Mouse (Mus musculus): ENCODE data around the gene Tnf.

DNA sequence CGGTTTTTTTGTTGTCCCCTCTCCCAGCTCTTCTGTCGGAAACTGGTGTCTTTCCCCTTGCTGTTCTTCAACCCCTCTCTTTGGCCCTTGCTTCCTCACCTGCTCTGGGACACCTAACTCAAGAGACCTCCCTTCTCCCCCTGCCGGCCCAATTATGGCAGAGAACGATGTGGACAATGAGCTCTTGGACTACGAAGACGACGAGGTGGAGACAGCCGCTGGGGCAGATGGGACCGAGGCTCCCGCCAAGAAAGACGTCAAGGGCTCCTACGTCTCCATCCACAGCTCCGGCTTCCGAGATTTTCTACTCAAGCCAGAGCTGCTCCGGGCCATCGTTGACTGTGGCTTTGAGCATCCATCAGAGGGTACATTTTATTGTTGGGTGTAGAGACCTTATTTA is 41.3 kb upstream of the Tnf start:
- TF ChIP-seq CTCF (IDR thresholded peaks at IDR 0.05; ENCODE audit: low read depth) (peak; percentile 54), EP300 (optimal IDR thresholded peaks at IDR 0.05) (no peak)
